Mouse (Mus musculus): ENCODE measurements around the gene Ypel1. TPM values are rescaled to one million over a fixed set of nuclear protein-coding genes. Genes with fewer than 3 reads are reported as not detected.

The Ypel1 gene
- polyA plus RNA-seq, 1 experiment from 2014 or later = 9.4 TPM

DNA sequence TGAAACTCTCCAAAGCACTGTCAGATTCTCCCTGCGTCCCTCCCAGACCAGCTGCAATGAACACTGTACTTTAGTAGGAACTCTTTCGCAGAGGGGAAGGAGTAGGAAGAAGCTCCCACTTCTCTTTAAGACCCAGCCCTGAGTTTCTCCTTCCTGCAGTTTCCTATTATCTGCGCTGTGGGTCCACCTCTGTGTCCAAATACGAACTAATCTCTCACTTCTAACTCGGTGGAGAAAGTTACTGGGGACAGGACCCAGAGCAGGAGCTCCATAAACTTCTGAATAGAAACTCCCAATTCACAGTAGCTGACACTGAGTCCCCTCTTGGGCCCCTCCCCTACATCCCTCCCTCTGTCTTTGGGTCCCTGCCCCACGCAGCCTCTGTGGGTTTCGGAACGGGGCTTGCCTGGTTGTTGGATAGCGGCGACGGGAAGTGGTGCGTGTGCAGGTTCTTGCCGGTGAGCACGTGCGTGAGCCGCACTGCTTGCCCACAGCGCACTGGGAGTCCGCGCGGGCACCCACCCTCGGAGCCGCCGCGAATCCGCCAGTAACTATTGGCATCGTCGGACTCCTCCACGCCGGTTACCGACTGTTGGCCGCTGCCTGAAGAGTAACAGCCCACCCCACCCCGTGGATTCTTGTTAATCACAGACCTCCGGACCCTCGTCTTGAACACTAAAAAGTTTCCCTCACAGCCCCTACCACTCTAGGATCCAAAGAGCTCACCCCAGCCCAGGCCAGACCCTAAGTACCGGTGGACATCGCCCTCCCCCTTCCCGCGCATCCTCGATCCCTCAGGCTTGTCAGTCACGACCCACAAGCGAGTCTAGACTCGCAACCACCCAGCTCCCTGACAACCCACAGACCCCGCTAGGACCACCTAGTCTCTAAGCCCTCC is 61.9 kb downstream of the Ypel1 start:
- Histone ChIP-seq H3K4me2 (ENCODE audit: low read depth, low read length) (peak overlapping the region; percentile 100), H3K9me3 (replicated peaks; ENCODE audit: control insufficient read depth, low read length) (no peaks in the 10 kb centered on the region), H3K4me1 (ENCODE audit: control insufficient read depth, insufficient read depth, low read length) (peaks cover 8% of the 10 kb centered on the region), H3K9ac (ENCODE audit: low read length) (peak overlapping the region; percentile 78), H3K36me3 (ENCODE audit: control insufficient read depth, insufficient read depth) (no peaks in the 10 kb centered on the region), H3K4me3 (ENCODE audit: low read length) (peak overlapping the region; percentile 80), H3K27ac (ENCODE audit: low read length) (peak overlapping the region; percentile 40; the same call in 1 of the 2 replicates), H3K27me3 (ENCODE audit: control insufficient read depth, insufficient read depth, low read length) (no peaks in the 10 kb centered on the region)
- 4% methylated on average over 43 of the region's 43 CpGs for WGBS
- peak; percentile 33; the same call in 1 of the 2 replicates for ATAC-seq (replicated peaks; ENCODE audit: extremely low read depth, insufficient read depth, low FRiP score)

DNA sequence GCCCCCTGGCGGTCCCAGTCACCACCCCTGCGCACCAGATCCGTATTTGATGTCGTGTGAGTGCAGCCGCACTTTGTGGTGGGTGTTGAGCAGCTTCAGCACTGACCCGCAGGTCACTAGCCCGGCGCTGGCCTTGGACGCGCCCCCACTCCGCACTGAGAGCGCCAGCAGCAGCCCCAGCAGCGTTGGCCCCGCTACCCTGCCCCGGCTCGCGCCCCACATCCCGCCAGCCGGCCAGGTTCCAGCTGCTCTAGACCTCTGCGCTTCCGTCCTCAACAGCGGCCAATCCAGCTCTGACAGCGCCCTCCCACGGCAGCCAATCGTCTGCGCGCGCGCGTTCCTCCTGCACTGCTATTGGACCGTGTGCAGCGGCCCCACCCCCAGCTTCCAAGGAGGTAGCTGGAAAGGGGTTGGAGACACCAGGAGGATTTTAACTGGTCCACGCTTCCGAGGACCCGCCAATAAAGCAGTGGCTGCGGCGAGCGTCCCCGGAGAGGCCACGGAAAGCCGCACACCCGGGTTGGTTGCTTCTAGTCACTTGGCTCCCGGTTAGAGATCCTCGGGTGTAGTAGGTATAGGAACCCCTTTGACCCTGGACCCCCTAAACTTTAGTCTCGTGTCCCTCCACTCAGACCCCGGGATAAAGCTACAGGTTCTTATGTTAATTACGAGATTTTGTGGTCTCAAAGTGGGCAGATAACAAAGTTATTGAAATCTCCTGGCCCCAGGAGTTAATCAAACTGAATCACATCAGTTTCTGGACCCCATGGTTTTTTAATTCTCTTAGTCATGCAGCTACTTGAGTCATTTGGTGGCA is 62.8 kb downstream of the Ypel1 start, which contains the start of gene Sdf2l1:
TSS of gene Sdf2l1 (minus strand) at position 295 of the 817 bp plus-strand sequence.
- Histone ChIP-seq H3K27me3 (ENCODE audit: control insufficient read depth, insufficient read depth, low read length) (no peaks in the 10 kb centered on the region), H3K4me2 (ENCODE audit: low read depth, low read length) (peak within 1 kb of the TSS; percentile 100), H3K36me3 (ENCODE audit: control insufficient read depth, insufficient read depth) (no peaks in the 10 kb centered on the region), H3K27ac (ENCODE audit: low read length) (peak within 1 kb of the TSS; percentile 44), H3K4me1 (ENCODE audit: control insufficient read depth, insufficient read depth, low read length) (peaks cover 8% of the 10 kb centered on the region), H3K9me3 (replicated peaks; ENCODE audit: control insufficient read depth, low read length) (no peaks in the 10 kb centered on the region), H3K9ac (ENCODE audit: low read length) (peak within 1 kb of the TSS; percentile 78), H3K4me3 (ENCODE audit: low read length) (peak within 1 kb of the TSS; percentile 80)
- WGBS = under 1% methylated on average over 47 of the region's 47 CpGs
- ATAC-seq (replicated peaks; ENCODE audit: extremely low read depth, insufficient read depth, low FRiP score) = peak; percentile 97

DNA sequence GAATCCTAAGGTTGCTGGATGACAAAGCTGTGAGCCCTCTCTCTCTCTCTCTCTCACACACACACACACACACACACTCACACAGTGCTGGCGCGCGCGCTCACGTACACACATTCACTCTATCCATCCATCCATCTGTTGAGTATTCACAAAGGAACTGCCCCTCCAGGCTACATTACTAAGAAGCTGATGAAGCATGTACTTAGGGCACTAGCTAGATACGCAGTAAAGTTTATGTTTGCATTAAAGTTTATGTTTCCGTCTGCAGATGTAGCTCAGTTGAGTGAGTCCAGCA is 63.4 kb downstream of the Ypel1 start:
- no peak for ATAC-seq (replicated peaks; ENCODE audit: extremely low read depth, insufficient read depth, low FRiP score)
- no peaks in the 10 kb centered on the region for H3K9me3 ChIP-seq (replicated peaks; ENCODE audit: control insufficient read depth, low read length)
- H3K27me3 ChIP-seq (ENCODE audit: control insufficient read depth, insufficient read depth, low read length) = no peaks in the 10 kb centered on the region
- peak overlapping the region; percentile 69 for H3K9ac ChIP-seq (ENCODE audit: low read length)
- no peaks in the 10 kb centered on the region for H3K36me3 ChIP-seq (ENCODE audit: control insufficient read depth, insufficient read depth)
- H3K4me1 ChIP-seq (ENCODE audit: control insufficient read depth, insufficient read depth, low read length) = peaks cover 8% of the 10 kb centered on the region
- H3K4me3 ChIP-seq (ENCODE audit: low read length) = peak overlapping the region; percentile 80
- WGBS = 28% methylated on average over 7 of the region's 7 CpGs
- H3K4me2 ChIP-seq (ENCODE audit: low read depth, low read length) = peak overlapping the region; percentile 100
- H3K27ac ChIP-seq (ENCODE audit: low read length) = no peak overlapping the region

MicroRNAs encoded within 50 kb of the gene (microRNA counts, 519-probe panel; counts per million panel counts)
- 3,332 counts per million, percentile 86 among the panel's probes with 10 or more counts for microRNA mmu-miR-130b
- 2,419 counts per million, percentile 55 among the panel's probes with 10 or more counts for microRNA mmu-miR-301b

Small RNA genes lying within 50 kb of the gene (microRNA-seq; reads per million reads assigned to microRNA genes)
- gene Mir130b (3,514 reads per million, percentile 90 among the genes with 10 or more reads in this experiment), gene Mir301b (49.1 reads per million, percentile 43 among the genes with 10 or more reads in this experiment)

Other genes with a start within 250 kb of the Ypel1 start
- 0.56 and 1.6 TPM in 2 replicates for gene Spag6l, start 240.2 kb upstream of the Ypel1 start, polyA plus RNA-seq (2015; fragmentation: Nextera tagmentation; extraction: Ambion mirVana)
- gene Igll1, start 205.7 kb upstream of the Ypel1 start, polyA plus RNA-seq (2015; fragmentation: Nextera tagmentation; extraction: Ambion mirVana) = 0.24 TPM in 1 of 2 replicates, not detected in the other
- gene Top3b, start 199.0 kb upstream of the Ypel1 start, polyA plus RNA-seq (2015; fragmentation: Nextera tagmentation; extraction: Ambion mirVana) = 45.1 and 45.2 TPM in 2 replicates
- gene Vpreb1, start 198.9 kb upstream of the Ypel1 start, polyA plus RNA-seq (2015; fragmentation: Nextera tagmentation; extraction: Ambion mirVana) = 1.4 and 1.5 TPM in 2 replicates
- gene Ppm1f, start 173.2 kb upstream of the Ypel1 start, polyA plus RNA-seq (2015; fragmentation: Nextera tagmentation; extraction: Ambion mirVana) = 25.8 and 28.5 TPM in 2 replicates
- gene Mapk1, start 86.3 kb upstream of the Ypel1 start, polyA plus RNA-seq (2015; fragmentation: Nextera tagmentation; extraction: Ambion mirVana) = 129 and 131 TPM in 2 replicates
- 102 and 111 TPM in 2 replicates for gene Ppil2, start 41.6 kb downstream of the Ypel1 start, polyA plus RNA-seq (2015; fragmentation: Nextera tagmentation; extraction: Ambion mirVana)
- gene 2610318N02Rik, start 55.5 kb downstream of the Ypel1 start, polyA plus RNA-seq (2015; fragmentation: Nextera tagmentation; extraction: Ambion mirVana) = 16.6 and 19.6 TPM in 2 replicates
- gene Sdf2l1, start 62.7 kb downstream of the Ypel1 start, polyA plus RNA-seq (2015; fragmentation: Nextera tagmentation; extraction: Ambion mirVana) = 54.5 and 61.9 TPM in 2 replicates
- 4.1 and 6.5 TPM in 2 replicates for gene Ydjc, start 74.9 kb downstream of the Ypel1 start, polyA plus RNA-seq (2015; fragmentation: Nextera tagmentation; extraction: Ambion mirVana)
- 0.22 and 0.76 TPM in 2 replicates for gene Ccdc116, start 77.5 kb downstream of the Ypel1 start, polyA plus RNA-seq (2015; fragmentation: Nextera tagmentation; extraction: Ambion mirVana)
- gene Ube2l3, start 133.0 kb downstream of the Ypel1 start, polyA plus RNA-seq (2015; fragmentation: Nextera tagmentation; extraction: Ambion mirVana) = 268 and 284 TPM in 2 replicates
- gene Rimbp3, start 138.9 kb downstream of the Ypel1 start, polyA plus RNA-seq (2015; fragmentation: Nextera tagmentation; extraction: Ambion mirVana) = 0.17 and 0.34 TPM in 2 replicates
- 4.0 and 5.0 TPM in 2 replicates for gene Hic2, start 163.9 kb downstream of the Ypel1 start, polyA plus RNA-seq (2015; fragmentation: Nextera tagmentation; extraction: Ambion mirVana)
- gene Tmem191c, start 206.4 kb downstream of the Ypel1 start, polyA plus RNA-seq (2015; fragmentation: Nextera tagmentation; extraction: Ambion mirVana) = 10.8 and 15.0 TPM in 2 replicates